29 mouse cellular contexts compared by ENCODE assay signal in genomic region chr9:20737227-20737626, GRCm38 (mm10). TPM values are rescaled to one million over a fixed set of nuclear protein-coding genes. Genes with fewer than 3 reads are reported as not detected.
DNase-seq lines count a peak whose midpoint lies in the region; ATAC-seq and TF ChIP-seq lines count a peak whose summit lies in the region.
"Had no signal": no experiment of that assay in that cellular context is flagged by ENCODE, and none has a peak within 500 bp of the region (broad histone marks: within the 10 kb centered on the region; RNA-seq: fewer than 3 reads in every experiment).

No protein-coding gene starts in this region.

- no peak overlapping the region for H3K4me3 ChIP-seq in layer of hippocampus, adult 2 months
- H3K4me3 ChIP-seq in ES-E14 (ENCODE audit: insufficient read depth in 1 of 2, low read depth in 1 of 2, low read length in 2 of 2, poor library complexity in 1 of 2, severe bottlenecking in 1 of 2) = no peak overlapping the region
- H3K4me3 ChIP-seq in bone marrow macrophage, adult 2 months (ENCODE audit: insufficient read depth, low read length) = no peak overlapping the region
- H3K4me3 ChIP-seq in heart, embryonic 10.5 days = no peak overlapping the region
- no peak overlapping the region for H3K4me3 ChIP-seq in forebrain, embryonic 14.5 days (ENCODE audit: low read depth, low read length)
- H3K4me3 ChIP-seq: embryonic facial prominence, embryonic 10.5 days; embryonic facial prominence, embryonic 13.5 days; erythroblast, embryonic 14.5 days; forebrain, embryonic 12.5 days; heart, embryonic 13.5 days; intestine, embryonic 15.5 days had no signal

- no peaks in the 10 kb centered on the region for H3K36me3 ChIP-seq in ES-E14 (ENCODE audit: control insufficient read depth, insufficient read depth, low read length, poor library complexity, severe bottlenecking)
- no peaks in the 10 kb centered on the region for H3K36me3 ChIP-seq in heart, embryonic 10.5 days
- no peaks in the 10 kb centered on the region for H3K36me3 ChIP-seq in forebrain, embryonic 14.5 days (ENCODE audit: control insufficient read depth, insufficient read depth, low read length)
- H3K36me3 ChIP-seq: embryonic facial prominence, embryonic 10.5 days; embryonic facial prominence, embryonic 13.5 days; forebrain, embryonic 12.5 days; heart, embryonic 13.5 days; intestine, embryonic 15.5 days had no signal

- no peak for TF ChIP-seq POLR2A in bone marrow macrophage, adult 2 months (IDR thresholded peaks at IDR 0.05; ENCODE audit: borderline replicate concordance, low read depth, low read length)

- no peaks in the 10 kb centered on the region for H3K4me1 ChIP-seq in ES-E14 (ENCODE audit: control insufficient read depth in 2 of 2, insufficient read depth in 2 of 2, low read length in 2 of 2, poor library complexity in 1 of 2)
- peaks cover 18% of the 10 kb centered on the region for H3K4me1 ChIP-seq in bone marrow macrophage, adult 2 months (ENCODE audit: control insufficient read depth, insufficient read depth, low read length)
- no peaks in the 10 kb centered on the region for H3K4me1 ChIP-seq in heart, embryonic 10.5 days
- H3K4me1 ChIP-seq in forebrain, embryonic 14.5 days (ENCODE audit: control insufficient read depth, insufficient read depth, low read length) = no peaks in the 10 kb centered on the region

- H3K4me2 ChIP-seq in forebrain, embryonic 14.5 days (ENCODE audit: low read length) = no peak overlapping the region
- H3K4me2 ChIP-seq: embryonic facial prominence, embryonic 13.5 days; forebrain, embryonic 12.5 days; heart, embryonic 13.5 days; hindbrain, embryonic 14.5 days; intestine, embryonic 15.5 days had no signal

- no peak for ATAC-seq in forebrain, embryonic 14.5 days
- ATAC-seq: forebrain, embryonic 16.5 days; intestine, embryonic 15.5 days; Patski had no signal

- H3K9me3 ChIP-seq in ES-E14 (ENCODE audit: control insufficient read depth, insufficient read depth, low read depth, low read length) = no peaks in the 10 kb centered on the region
- H3K9me3 ChIP-seq in heart, embryonic 10.5 days = no peaks in the 10 kb centered on the region
- no peaks in the 10 kb centered on the region for H3K9me3 ChIP-seq in forebrain, embryonic 14.5 days (replicated peaks; ENCODE audit: control insufficient read depth, low read length)
- H3K9me3 ChIP-seq: embryonic facial prominence, embryonic 10.5 days; embryonic facial prominence, embryonic 13.5 days; forebrain, embryonic 12.5 days; heart, embryonic 13.5 days; intestine, embryonic 15.5 days had no signal

- in situ Hi-C loops in ES-E14 (cut with MboI; ENCODE audit: low sequenced_read_pairs in 2 of 2, unreplicated experiment in 2 of 2) = loop anchor here in 1 of 2 experiments (10.0 kb wide), 1 partner anchor 98 kb away; no protein-coding TSS in a partner anchor

- DNase-seq in layer of hippocampus, adult 2 months (ENCODE audit: low spot score in 2 of 2) = no peak
- no peak for DNase-seq in layer of hippocampus, postnatal 14 days (ENCODE audit: low spot score in 2 of 2)
- no peak for DNase-seq in ES-E14 (ENCODE audit: low read depth, low spot score)
- DNase-seq in heart, embryonic 10.5 days (ENCODE audit: low spot score) = no peak
- no peak for DNase-seq in ovary, postnatal 36 days (ENCODE audit: low spot score)
- DNase-seq in forebrain, embryonic 14.5 days (ENCODE audit: low spot score) = no peak
- DNase-seq: adrenal gland, postnatal 10 days; adrenal gland, postnatal 36 days; cerebellum, adult 11-12 months; cerebellum, adult 8-10 months; cerebellum, postnatal 10 days; cerebellum, postnatal 36 days; embryo, embryonic 11 days; gastrocnemius, postnatal 10 days; gastrocnemius, postnatal 36 days; heart, adult 18-20 months; heart, postnatal 14 days; heart, postnatal 4 days; kidney, adult 11 months had no signal

- peaks cover 28% of the 10 kb centered on the region for H3K27me3 ChIP-seq in heart, embryonic 10.5 days (ENCODE audit: insufficient read depth, poor library complexity, severe bottlenecking)
- H3K27me3 ChIP-seq in forebrain, embryonic 14.5 days (replicated peaks; ENCODE audit: control insufficient read depth, insufficient read depth, low read length) = no peaks in the 10 kb centered on the region

- TF ChIP-seq CTCF in layer of hippocampus, adult 2 months (conservative IDR thresholded peaks at IDR 0.05) = 0 out of 2 replicates have a peak, but pooled peaks have one; percentile 10
- TF ChIP-seq CTCF in bone marrow macrophage, adult 2 months (IDR thresholded peaks at IDR 0.05; ENCODE audit: low read depth, low read length) = no peak

- no peak overlapping the region for H3K9ac ChIP-seq in ES-E14 (ENCODE audit: insufficient read depth, low read depth, low read length, poor library complexity, severe bottlenecking)
- no peak overlapping the region for H3K9ac ChIP-seq in forebrain, embryonic 14.5 days (ENCODE audit: low read length)
- H3K9ac ChIP-seq: embryonic facial prominence, embryonic 13.5 days; forebrain, embryonic 12.5 days; heart, embryonic 13.5 days; hindbrain, embryonic 14.5 days; intestine, embryonic 15.5 days had no signal

- WGBS in heart, embryonic 10.5 days = 89% methylated on average over 2 of the region's 2 CpGs
- 96% methylated on average over 2 of the region's 2 CpGs for WGBS in forebrain, embryonic 14.5 days

- no peak overlapping the region for H3K27ac ChIP-seq in layer of hippocampus, adult 2 months
- no peak overlapping the region for H3K27ac ChIP-seq in ES-E14 (ENCODE audit: insufficient read depth, low read depth, low read length, poor library complexity, severe bottlenecking)
- peak overlapping the region; percentile 17; the same call in 1 of the 2 replicates for H3K27ac ChIP-seq in bone marrow macrophage, adult 2 months (ENCODE audit: insufficient read depth, low read depth, low read length)
- no peak overlapping the region for H3K27ac ChIP-seq in heart, embryonic 10.5 days
- H3K27ac ChIP-seq in forebrain, embryonic 14.5 days (ENCODE audit: low read depth, low read length) = no peak overlapping the region
- H3K27ac ChIP-seq: embryonic facial prominence, embryonic 10.5 days; embryonic facial prominence, embryonic 13.5 days; forebrain, embryonic 12.5 days; heart, embryonic 13.5 days; hindbrain, embryonic 14.5 days; intestine, embryonic 15.5 days had no signal

TF ChIP-seq in ES-E14, 5 proteins besides CTCF, POLR2A, EP300 and RAD21:
- TF ChIP-seq MAFK (IDR thresholded peaks at IDR 0.05; ENCODE audit: insufficient read depth, low read depth, low read length) = peak; percentile 80
- TF ChIP-seq HCFC1 (IDR thresholded peaks at IDR 0.05; ENCODE audit: borderline replicate concordance, insufficient read depth, low read length) = no peak

RNA-seq across cellular contexts. Expression of gene Olfm2, which starts 8.9 kb away (rescaled TPM):
- 10 to 100 TPM; 31.6 to 37.6 TPM for total RNA-seq in layer of hippocampus, adult 2 months (2021)
- total RNA-seq in layer of hippocampus, postnatal 14 days (2021) = 10 to 100 TPM; 73.0 to 73.1 TPM
- 2.2 and 2.9 TPM in 2 replicates for total RNA-seq in ES-E14 (2012; rRNA removed)
- polyA plus RNA-seq in bone marrow macrophage, adult 2 months (2012; ENCODE audit: insufficient read depth, insufficient read length, missing spikeins) = not detected in 2 replicates
- 1.3 and 3.2 TPM in 2 replicates for polyA plus RNA-seq in heart, embryonic 10.5 days (2016; fragmentation: Nextera tagmentation; extraction: Ambion mirVana)
- polyA plus RNA-seq in forebrain, embryonic 14.5 days (2014; fragmentation: Nextera tagmentation; extraction: Ambion mirVana) = 88.7 and 113 TPM in 2 replicates
- polyA plus RNA-seq: erythroblast, embryonic 14.5 days had no signal
